Mouse (Mus musculus) embryonic facial prominence, embryonic 13.5 days (tissue): ENCODE measurements around the gene Plekhj1. TPM values are rescaled to one million over a fixed set of nuclear protein-coding genes. Genes with fewer than 3 reads are reported as not detected.
A peak's percentile ranks its signal among the peaks of the same experiment; 100 is the strongest.

Source experiments
- ATAC-seq: fragments of 200-750 bp; cut with Nextera tagmentation; 2 replicates; pipeline ENCODE4 v1.8.0; 2017; ENCODE audit warnings: low read depth; ENCODE audit not compliant: insufficient number of reproducible peaks, insufficient read depth, low FRiP score, low TSS enrichment
- H3K27ac ChIP-seq: fragments of 300-500 bp; sonication (generic); 2 replicates; pipeline ENCODE4 v1.5.1; 2015; ENCODE audit warnings: moderate library complexity, mild to moderate bottlenecking, inconsistent platforms
- H3K27me3 ChIP-seq: fragments of 300-500 bp; sonication (generic); 2 replicates; pipeline ENCODE4 v1.6.1; 2015; ENCODE audit warnings: mild to moderate bottlenecking, inconsistent platforms
- H3K36me3 ChIP-seq: fragments of 300-500 bp; sonication (generic); 2 replicates; pipeline ENCODE4 v1.6.1; 2015; ENCODE audit warnings: mild to moderate bottlenecking, inconsistent platforms
- H3K4me1 ChIP-seq: fragments of 300-500 bp; sonication (generic); 2 replicates; pipeline ENCODE4 v1.6.1; 2015; ENCODE audit warnings: inconsistent platforms
- H3K4me2 ChIP-seq: fragments of 300-500 bp; sonication (generic); 2 replicates; pipeline ENCODE4 v1.6.1; 2015; ENCODE audit warnings: moderate library complexity, mild to moderate bottlenecking, inconsistent platforms
- H3K4me3 ChIP-seq: fragments of 300-500 bp; sonication (generic); 2 replicates; pipeline ENCODE4 v1.5.1; 2015; ENCODE audit warnings: mild to moderate bottlenecking, inconsistent platforms
- H3K9ac ChIP-seq: fragments of 300-500 bp; sonication (generic); 2 replicates; pipeline ENCODE4 v1.6.1; 2015; ENCODE audit warnings: mild to moderate bottlenecking, inconsistent platforms
- H3K9me3 ChIP-seq: fragments of 300-500 bp; sonication (generic); 2 replicates; pipeline ENCODE4 v1.6.1; 2016; ENCODE audit warnings: inconsistent platforms
- WGBS: fragments of 180-500 bp; shearing (Covaris S2); methylation state at CpG from one replicate; pipeline ENCODE4 v1.1.7; 2015; ENCODE audit warnings: mixed read lengths; 5-methylcytosine and 5-hydroxymethylcytosine counted together
- microRNA counts: library from miRNA; unstranded; fragments of <30 nt; microRNA quantifications from one replicate; lab custom pipeline; 2016
- microRNA-seq: library from miRNA; unstranded; fragments of <30 nt; microRNA quantifications from one replicate; pipeline ENCODE4, GENCODE M21; 2016
- polyA plus RNA-seq: library from polyadenylated mRNA; unstranded; fragments of >200 nt; fragmentation: Nextera tagmentation; extraction: Ambion mirVana; gene quantifications from 2 replicates; pipeline ENCODE4 v1.2.1, GENCODE M21; 2015

Plekhj1 gene
- polyA plus RNA-seq, 1 experiment from 2014 or later, result 125 TPM

DNA sequence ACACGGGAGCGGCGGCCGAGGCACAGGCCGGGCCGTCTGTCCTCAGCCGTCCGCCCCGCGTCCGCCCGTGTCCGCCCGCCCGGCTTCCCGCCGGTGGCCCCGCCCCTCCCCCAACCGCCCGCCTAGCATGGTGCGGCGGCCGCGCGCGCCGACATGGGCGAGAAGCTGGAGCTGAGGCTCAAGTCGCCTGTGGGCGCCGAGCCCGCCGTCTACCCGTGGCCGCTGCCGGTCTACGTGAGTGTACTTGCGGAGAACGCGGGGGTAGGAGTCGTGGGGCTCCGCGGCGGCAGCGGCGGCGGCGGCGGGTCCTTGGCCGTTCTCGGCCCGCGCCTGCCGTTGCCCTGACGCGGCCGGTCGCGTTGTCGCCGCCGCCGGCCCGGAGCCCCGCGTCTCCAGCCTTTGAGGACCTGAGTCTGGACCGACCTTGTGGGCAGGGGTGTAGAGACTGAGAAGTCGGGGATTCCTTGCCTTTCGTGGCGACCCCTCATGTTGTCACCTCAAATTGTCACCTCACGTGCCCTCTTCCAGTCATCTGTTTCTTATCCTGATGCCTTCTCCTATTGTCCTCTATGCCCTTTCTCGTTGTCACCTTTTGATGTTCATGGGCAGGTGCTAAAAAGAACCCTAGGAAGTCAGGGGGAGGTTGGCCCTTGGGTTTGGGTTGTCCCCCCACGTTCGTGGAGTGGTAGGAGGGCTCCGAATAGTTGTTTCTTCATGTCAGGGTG is 43.0 kb downstream of the Plekhj1 start:
- no peaks in the 10 kb centered on the region for H3K36me3 ChIP-seq
- H3K4me3 ChIP-seq, result peak overlapping the region; percentile 95
- under 1% methylated on average over 72 of the region's 75 CpGs for WGBS
- H3K27me3 ChIP-seq, result no peaks in the 10 kb centered on the region
- H3K9me3 ChIP-seq, result no peaks in the 10 kb centered on the region
- peak overlapping the region; percentile 96 for H3K9ac ChIP-seq
- ATAC-seq, result no peak
- peak overlapping the region; percentile 96 for H3K4me2 ChIP-seq
- peaks cover 44% of the 10 kb centered on the region for H3K4me1 ChIP-seq
- peak overlapping the region; percentile 87 for H3K27ac ChIP-seq

DNA sequence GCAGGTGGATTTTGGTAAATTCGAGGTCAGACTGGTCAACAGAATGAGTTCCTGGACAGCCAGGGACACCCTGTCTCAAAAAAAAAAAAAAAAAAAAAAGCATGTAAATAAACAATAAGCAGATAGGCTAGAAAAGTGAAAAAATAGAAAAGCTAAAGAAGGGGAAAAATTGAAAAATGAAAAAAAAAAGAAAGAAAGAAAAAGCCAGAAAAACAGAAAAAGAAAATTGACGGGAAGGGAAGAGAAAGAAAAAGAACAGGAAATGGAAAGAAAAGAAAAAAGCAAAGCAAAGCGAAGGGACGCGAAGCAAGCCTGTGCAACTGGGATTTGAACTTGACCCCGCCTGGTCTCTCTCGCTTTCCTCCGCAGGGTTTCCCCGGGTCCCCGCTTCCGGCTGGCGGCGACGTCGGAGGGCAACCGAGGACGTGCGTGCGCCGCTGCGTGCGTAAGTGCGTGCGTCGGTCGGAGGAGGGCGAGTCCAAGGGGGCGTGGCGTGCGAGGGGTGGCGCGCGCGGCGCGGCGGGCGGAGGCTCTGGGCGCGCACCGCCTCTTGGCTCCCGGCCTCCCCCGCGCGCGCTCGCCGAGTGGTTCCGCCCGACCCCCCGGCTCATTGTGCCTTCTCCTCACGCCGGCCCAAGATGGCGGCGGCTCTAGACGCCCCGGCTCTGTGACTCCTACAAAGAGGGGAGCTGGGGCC is 43.7 kb downstream of the Plekhj1 start, which contains the start of gene Dot1l:
Dot1l (plus strand) TSS at position 613 of the 697 bp plus-strand sequence.
- peaks cover 44% of the 10 kb centered on the region for H3K4me1 ChIP-seq
- H3K27ac ChIP-seq, result peak within 1 kb of the TSS; percentile 87
- peak within 1 kb of the TSS; percentile 96 for H3K4me2 ChIP-seq
- H3K36me3 ChIP-seq, result no peaks in the 10 kb centered on the region
- 1% methylated on average over 57 of the region's 57 CpGs for WGBS
- H3K4me3 ChIP-seq, result peak within 1 kb of the TSS; percentile 95
- peak within 1 kb of the TSS; percentile 96 for H3K9ac ChIP-seq
- H3K9me3 ChIP-seq, result no peaks in the 10 kb centered on the region
- ATAC-seq, result peak; percentile 85
- no peaks in the 10 kb centered on the region for H3K27me3 ChIP-seq

DNA sequence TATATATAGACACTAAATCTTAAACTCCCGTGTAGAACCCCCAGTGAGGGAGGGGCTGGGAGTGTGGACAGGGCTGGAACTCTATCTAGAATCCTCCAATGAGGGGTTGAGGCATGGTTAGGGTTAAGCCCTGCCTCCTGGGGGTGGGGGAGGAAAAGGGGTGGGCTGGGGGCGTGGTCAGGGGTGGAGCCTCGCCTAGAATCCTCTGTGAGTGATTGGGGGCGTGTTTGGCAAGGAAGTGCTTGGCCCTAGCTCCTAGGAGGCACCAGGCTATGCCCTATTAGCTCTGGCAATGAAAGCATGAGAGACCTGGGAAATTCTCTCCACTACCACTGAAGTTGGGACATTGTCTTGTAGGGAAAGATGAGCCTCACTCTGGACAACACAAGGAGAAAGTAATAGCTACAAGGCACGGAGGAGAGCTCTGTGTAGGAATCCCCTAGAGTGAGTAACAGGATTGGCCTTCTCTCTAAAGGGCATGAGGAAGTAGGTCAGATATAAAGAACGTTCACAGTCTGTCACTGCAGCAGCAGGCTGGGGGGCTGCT is 46.3 kb downstream of the Plekhj1 start:
- Histone ChIP-seq H3K4me1 (peaks cover 30% of the 10 kb centered on the region), H3K9me3 (no peaks in the 10 kb centered on the region), H3K4me3 (peak overlapping the region; percentile 26), H3K4me2 (peak overlapping the region; percentile 55), H3K27ac (peak overlapping the region; percentile 57; the same call in 1 of the 2 replicates), H3K27me3 (no peaks in the 10 kb centered on the region), H3K9ac (0 out of 2 replicates have a peak overlapping the region, but pooled peaks have one; percentile 46), H3K36me3 (no peaks in the 10 kb centered on the region)
- peak; percentile 33; the same call in 1 of the 2 replicates for ATAC-seq
- 7% methylated on average over 6 of the region's 6 CpGs for WGBS

DNA sequence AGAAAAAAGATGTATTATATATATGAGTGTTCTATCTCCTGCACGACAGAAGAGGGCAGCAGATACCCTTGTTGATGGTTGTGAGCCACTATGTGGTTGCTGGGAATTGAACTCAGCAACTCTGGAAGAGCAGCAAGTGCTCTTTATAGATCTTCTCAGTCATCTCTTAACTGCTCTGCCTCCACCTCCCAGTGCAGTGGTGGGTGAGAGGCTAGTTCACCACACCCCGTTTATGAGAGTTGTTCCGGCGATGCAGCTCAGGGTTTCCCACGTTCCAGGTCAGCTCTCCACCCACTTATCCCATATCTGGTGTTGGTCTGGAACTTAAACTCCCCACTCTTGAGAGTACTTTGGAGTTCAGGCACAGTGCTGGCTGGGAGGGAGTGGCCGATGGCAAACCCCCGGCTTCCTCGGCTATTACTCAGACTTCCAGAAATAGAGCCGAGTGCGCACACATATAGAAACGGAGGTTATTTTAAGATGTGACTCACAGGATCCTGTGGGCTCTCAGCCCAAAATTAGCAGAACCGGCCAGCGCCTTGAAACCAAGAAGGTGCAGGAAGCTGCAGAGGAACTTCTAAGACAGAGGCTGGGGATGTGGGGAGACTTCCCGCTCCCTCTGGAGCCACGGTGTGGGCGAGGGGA is 47.1 kb downstream of the Plekhj1 start:
- H3K36me3 ChIP-seq, result no peaks in the 10 kb centered on the region
- peak overlapping the region; percentile 55 for H3K4me2 ChIP-seq
- H3K4me3 ChIP-seq, result peak overlapping the region; percentile 26
- peak overlapping the region; percentile 57 for H3K27ac ChIP-seq
- no peaks in the 10 kb centered on the region for H3K27me3 ChIP-seq
- WGBS, result 12% methylated on average over 16 of the region's 16 CpGs
- peaks cover 22% of the 10 kb centered on the region for H3K4me1 ChIP-seq
- ATAC-seq, result no peak
- H3K9me3 ChIP-seq, result no peaks in the 10 kb centered on the region
- peak overlapping the region; percentile 46; the same call in 1 of the 2 replicates for H3K9ac ChIP-seq

DNA sequence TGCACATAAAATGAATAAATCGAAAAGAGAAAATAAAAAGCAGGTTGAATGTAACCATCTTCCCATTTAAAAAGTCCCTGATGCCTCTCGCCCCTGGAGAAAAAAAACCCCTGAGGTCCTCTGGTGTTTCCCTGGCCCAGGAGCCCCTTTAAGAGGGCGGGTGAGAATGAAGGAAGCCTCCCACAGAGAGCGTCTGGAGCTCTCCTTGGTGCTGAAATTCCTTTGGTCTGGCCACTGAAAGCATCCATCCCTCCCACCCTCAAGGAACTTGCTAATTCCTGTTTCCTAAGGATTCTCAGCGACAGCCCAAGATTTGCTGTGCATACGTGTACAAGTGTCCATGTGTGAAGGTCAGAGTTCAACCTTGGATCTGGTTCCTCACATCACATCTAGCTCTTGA is 49.8 kb downstream of the Plekhj1 start:
- peaks cover 15% of the 10 kb centered on the region for H3K4me1 ChIP-seq
- no peak overlapping the region for H3K4me3 ChIP-seq
- no peaks in the 10 kb centered on the region for H3K9me3 ChIP-seq
- WGBS, result 9% methylated on average over 6 of the region's 6 CpGs
- H3K36me3 ChIP-seq, result no peaks in the 10 kb centered on the region
- no peak overlapping the region for H3K27ac ChIP-seq
- H3K4me2 ChIP-seq, result no peak overlapping the region
- no peak for ATAC-seq
- H3K9ac ChIP-seq, result no peak overlapping the region
- H3K27me3 ChIP-seq, result no peaks in the 10 kb centered on the region

DNA sequence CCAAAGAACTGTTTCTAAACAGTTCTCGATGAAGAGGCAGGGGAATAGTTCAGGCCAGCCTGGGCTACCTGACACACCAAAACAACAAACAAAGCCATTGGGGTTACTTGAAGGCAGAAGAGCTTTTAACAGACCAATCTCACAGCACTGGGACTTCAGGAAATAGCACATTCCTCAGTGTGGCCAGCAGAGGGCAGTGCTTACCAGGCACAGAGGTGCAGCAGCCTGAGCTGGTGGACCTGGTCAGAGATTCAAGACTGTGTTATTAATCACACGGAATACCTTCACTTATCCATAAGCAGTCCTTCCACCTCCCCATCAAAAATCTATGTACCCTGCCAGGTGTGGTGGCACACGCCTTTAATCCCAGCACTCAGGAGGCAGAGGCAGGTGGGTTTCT is 51.0 kb downstream of the Plekhj1 start:
- Histone ChIP-seq H3K9me3 (no peaks in the 10 kb centered on the region), H3K4me2 (no peak overlapping the region), H3K9ac (no peak overlapping the region), H3K27ac (no peak overlapping the region), H3K4me3 (no peak overlapping the region), H3K36me3 (no peaks in the 10 kb centered on the region), H3K27me3 (no peaks in the 10 kb centered on the region), H3K4me1 (peaks cover 16% of the 10 kb centered on the region)
- ATAC-seq, result no peak
- WGBS, result 18% methylated on average over 3 of the region's 3 CpGs

MicroRNAs encoded within 50 kb of the gene (microRNA counts, 519-probe panel; counts per million panel counts)
- microRNA mmu-miR-1982 (lab: Ali Mortazavi, UCI), result 236 counts per million, percentile 44 among the panel's probes with 10 or more counts

Small RNAs within 50 kb of the gene (microRNA-seq; reads per million reads assigned to microRNA genes)
- gene Mir1982, result 3.1 reads per million, percentile 11 among the genes with 10 or more reads in this experiment

Other genes with a start within 250 kb of the Plekhj1 start
- gene Rexo1, start 237.1 kb downstream of the Plekhj1 start, polyA plus RNA-seq, result 25.9 and 31.3 TPM in 2 replicates
- 9.5 and 12.0 TPM in 2 replicates for gene Klf16, start 221.3 kb downstream of the Plekhj1 start, polyA plus RNA-seq
- 84.6 and 85.3 TPM in 2 replicates for gene Abhd17a, start 208.3 kb downstream of the Plekhj1 start, polyA plus RNA-seq
- gene Scamp4, start 195.8 kb downstream of the Plekhj1 start, polyA plus RNA-seq, result 79.6 and 95.1 TPM in 2 replicates
- gene Adat3, start 195.7 kb downstream of the Plekhj1 start, polyA plus RNA-seq, result 5.9 and 9.1 TPM in 2 replicates
- gene Gm49322, start 192.6 kb downstream of the Plekhj1 start, polyA plus RNA-seq, result 4.3 and 4.6 TPM in 2 replicates
- gene Csnk1g2, start 175.8 kb downstream of the Plekhj1 start, polyA plus RNA-seq, result 131 and 169 TPM in 2 replicates
- 76.8 and 82.4 TPM in 2 replicates for gene Btbd2, start 141.6 kb downstream of the Plekhj1 start, polyA plus RNA-seq
- 78.3 and 86.3 TPM in 2 replicates for gene Mknk2, start 120.5 kb downstream of the Plekhj1 start, polyA plus RNA-seq
- gene Mob3a, start 96.6 kb downstream of the Plekhj1 start, polyA plus RNA-seq, result 45.8 and 46.3 TPM in 2 replicates
- 24.0 and 29.2 TPM in 2 replicates for gene Izumo4, start 96.4 kb downstream of the Plekhj1 start, polyA plus RNA-seq
- gene Ap3d1, start 56.4 kb downstream of the Plekhj1 start, polyA plus RNA-seq, result 73.3 and 73.5 TPM in 2 replicates
- gene Dot1l, start 43.4 kb downstream of the Plekhj1 start, polyA plus RNA-seq, result 17.9 and 18.5 TPM in 2 replicates
- gene Sf3a2, start 428 bp downstream of the Plekhj1 start, polyA plus RNA-seq, result 75.6 and 78.9 TPM in 2 replicates
- not detected in 2 replicates for gene Amh, start 6.6 kb upstream of the Plekhj1 start, polyA plus RNA-seq
- gene Jsrp1, start 14.9 kb upstream of the Plekhj1 start, polyA plus RNA-seq, result 0.76 and 2.2 TPM in 2 replicates
- gene Oaz1, start 28.0 kb upstream of the Plekhj1 start, polyA plus RNA-seq, result 1,868 and 1,916 TPM in 2 replicates
- 1.9 and 2.0 TPM in 2 replicates for gene Lingo3, start 45.4 kb upstream of the Plekhj1 start, polyA plus RNA-seq
- gene Lsm7, start 56.6 kb upstream of the Plekhj1 start, polyA plus RNA-seq, result 313 and 339 TPM in 2 replicates
- 49.3 and 54.5 TPM in 2 replicates for gene Sppl2b, start 56.6 kb upstream of the Plekhj1 start, polyA plus RNA-seq
- not detected in 2 replicates for gene Tmprss9, start 73.2 kb upstream of the Plekhj1 start, polyA plus RNA-seq
- gene Timm13, start 102.3 kb upstream of the Plekhj1 start, polyA plus RNA-seq, result 317 and 358 TPM in 2 replicates
- 51.5 and 63.4 TPM in 2 replicates for gene Lmnb2, start 119.6 kb upstream of the Plekhj1 start, polyA plus RNA-seq
- 29.0 and 29.9 TPM in 2 replicates for gene Gadd45b, start 131.4 kb upstream of the Plekhj1 start, polyA plus RNA-seq
- gene Gng7, start 216.3 kb upstream of the Plekhj1 start, polyA plus RNA-seq, result 11.3 and 13.1 TPM in 2 replicates
- gene Diras1, start 227.0 kb upstream of the Plekhj1 start, polyA plus RNA-seq, result 0.80 and 1.0 TPM in 2 replicates
- 22.6 and 22.7 TPM in 2 replicates for gene Slc39a3, start 238.8 kb upstream of the Plekhj1 start, polyA plus RNA-seq